Mouse (Mus musculus) kidney, embryonic 14.5 days (tissue): Measurements from ENCODE around the gene Zswim5. TPM values are rescaled to one million over a fixed set of nuclear protein-coding genes. Genes with fewer than 3 reads are reported as not detected.
A peak's percentile ranks its signal among the peaks of the same experiment; 100 is the strongest.

Experiments
- ATAC-seq: fragments of 200-750 bp; cut with Nextera tagmentation; 2 replicates; pipeline ENCODE4 v1.8.0; 2017; ENCODE audit warnings: moderate number of reproducible peaks, mild to moderate bottlenecking, moderate TSS enrichment, moderate library complexity; ENCODE audit not compliant: low FRiP score, low TSS enrichment
- H3K27ac ChIP-seq: fragments of 300-500 bp; sonication (generic); 2 replicates; pipeline ENCODE4 v1.5.1; 2014; ENCODE audit warnings: low read depth, mild to moderate bottlenecking, low read length, moderate library complexity, mixed read lengths
- H3K27me3 ChIP-seq: fragments of 300-500 bp; sonication (generic); 2 replicates; pipeline ENCODE4 v1.6.1; 2014; ENCODE audit warnings: mild to moderate bottlenecking, low read length; ENCODE audit not compliant: control insufficient read depth, insufficient read depth
- H3K36me3 ChIP-seq: fragments of 300-500 bp; sonication (generic); 2 replicates; pipeline ENCODE4 v1.6.1; 2014; ENCODE audit warnings: low read length, mixed read lengths; ENCODE audit not compliant: control insufficient read depth, insufficient read depth
- H3K4me1 ChIP-seq: fragments of 300-500 bp; sonication (generic); 2 replicates; pipeline ENCODE4 v1.6.1; 2014; ENCODE audit warnings: low read length, mixed read lengths; ENCODE audit not compliant: control insufficient read depth, insufficient read depth
- H3K4me2 ChIP-seq: fragments of 300-500 bp; sonication (generic); replicated peaks from 2 replicates; pipeline ENCODE4 v1.6.1; 2014; ENCODE audit warnings: low read depth, mild to moderate bottlenecking, low read length
- H3K4me3 ChIP-seq: fragments of 300-500 bp; sonication (generic); 2 replicates; pipeline ENCODE4 v1.5.1; 2014; ENCODE audit warnings: mild to moderate bottlenecking, low read length
- H3K9ac ChIP-seq: fragments of 300-500 bp; sonication (generic); 2 replicates; pipeline ENCODE4 v1.6.1; 2014; ENCODE audit warnings: low read depth, mild to moderate bottlenecking, low read length, moderate library complexity
- H3K9me3 ChIP-seq: fragments of 300-500 bp; sonication (generic); 2 replicates; pipeline ENCODE4 v1.6.1; 2016; ENCODE audit warnings: low read length; ENCODE audit not compliant: control insufficient read depth
- WGBS: fragments of 180-500 bp; shearing (Covaris S2); extraction: QIAGEN DNeasy Blood & Tissue Kit; methylation state at CpG from one replicate; pipeline ENCODE4 v1.1.7; 2014; 5-methylcytosine and 5-hydroxymethylcytosine counted together
- polyA plus RNA-seq: library from polyadenylated mRNA; unstranded; fragments of >200 nt; fragmentation: Nextera tagmentation; extraction: Ambion mirVana; gene quantifications from 2 replicates; pipeline ENCODE4 v1.2.1, GENCODE M21; 2014

Gene Zswim5
- polyA plus RNA-seq, 1 experiment from 2014 or later, result 2.1 TPM

DNA sequence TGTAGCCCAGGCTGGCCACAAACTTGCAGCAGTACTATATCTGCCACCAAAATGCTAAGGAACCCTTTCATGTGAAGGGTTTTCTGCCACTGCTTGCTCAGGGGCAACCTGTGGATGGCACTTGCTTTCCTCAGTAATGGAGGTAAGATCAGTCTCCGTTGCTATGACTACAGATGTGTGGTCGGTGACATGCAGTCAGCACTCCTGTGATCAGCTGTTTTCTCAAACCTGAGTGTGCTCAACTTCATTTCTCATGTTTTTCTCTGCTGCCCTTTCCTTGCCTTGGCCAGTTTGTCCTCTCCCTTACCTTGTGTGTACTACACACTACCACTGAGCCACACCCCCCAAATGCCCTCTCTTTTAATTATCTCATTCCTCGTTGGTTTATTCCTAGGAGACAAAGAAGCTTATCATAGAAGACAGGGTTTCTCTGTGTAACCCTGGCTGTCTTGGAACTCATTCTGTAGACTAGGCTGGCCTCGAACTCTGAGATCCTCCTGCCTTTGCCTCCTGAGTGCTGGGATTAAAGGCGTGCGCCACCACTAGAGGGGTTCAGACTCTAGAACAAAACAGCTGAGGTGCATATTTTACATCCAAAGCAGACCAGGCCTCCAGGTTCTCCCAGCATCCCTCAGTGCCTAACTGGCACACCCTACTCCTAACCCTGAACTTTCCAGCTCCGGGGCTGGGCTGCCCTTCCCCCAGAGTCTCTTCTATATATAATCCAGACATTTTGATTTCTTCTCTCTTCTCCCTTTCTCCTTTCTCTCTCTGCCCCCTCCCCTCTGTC lies 128.6 kb downstream of the Zswim5 start:
- Histone ChIP-seq H3K4me2 (no peak overlapping the region), H3K9ac (no peak overlapping the region), H3K36me3 (peaks cover 12% of the 10 kb centered on the region; the same call in 1 of the 2 replicates), H3K4me1 (no peaks in the 10 kb centered on the region), H3K27me3 (no peaks in the 10 kb centered on the region), H3K27ac (no peak overlapping the region), H3K4me3 (no peak overlapping the region), H3K9me3 (no peaks in the 10 kb centered on the region)
- ATAC-seq, result no peak
- WGBS, result 71% methylated on average over 7 of the region's 7 CpGs

DNA sequence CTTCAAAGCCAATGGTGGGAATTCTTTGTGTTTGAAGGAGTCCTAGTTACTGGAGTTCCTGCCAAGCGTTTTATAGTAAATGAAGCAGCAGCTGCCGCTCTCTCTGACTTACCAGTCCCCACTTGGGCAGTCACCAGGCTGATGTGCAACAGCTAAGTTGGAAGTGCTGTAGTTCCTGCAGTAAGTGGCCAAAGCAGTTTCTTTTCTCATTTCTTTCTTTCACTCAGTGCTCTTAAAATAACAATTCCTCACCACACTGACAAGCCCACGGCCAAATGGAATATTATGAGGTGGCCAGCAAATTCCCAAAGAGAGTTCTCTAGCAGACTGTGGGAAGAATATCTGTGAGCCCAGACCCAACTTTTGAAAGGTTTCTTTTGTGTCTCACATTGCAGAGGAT lies 129.9 kb downstream of the Zswim5 start:
- H3K27ac ChIP-seq, result no peak overlapping the region
- H3K9me3 ChIP-seq, result no peaks in the 10 kb centered on the region
- no peaks in the 10 kb centered on the region for H3K27me3 ChIP-seq
- H3K4me2 ChIP-seq, result no peak overlapping the region
- no peaks in the 10 kb centered on the region for H3K4me1 ChIP-seq
- no peak for ATAC-seq
- peaks cover 11% of the 10 kb centered on the region; the same call in 1 of the 2 replicates for H3K36me3 ChIP-seq
- 74% methylated on average over 3 of the region's 3 CpGs for WGBS
- H3K9ac ChIP-seq, result no peak overlapping the region
- H3K4me3 ChIP-seq, result no peak overlapping the region

DNA sequence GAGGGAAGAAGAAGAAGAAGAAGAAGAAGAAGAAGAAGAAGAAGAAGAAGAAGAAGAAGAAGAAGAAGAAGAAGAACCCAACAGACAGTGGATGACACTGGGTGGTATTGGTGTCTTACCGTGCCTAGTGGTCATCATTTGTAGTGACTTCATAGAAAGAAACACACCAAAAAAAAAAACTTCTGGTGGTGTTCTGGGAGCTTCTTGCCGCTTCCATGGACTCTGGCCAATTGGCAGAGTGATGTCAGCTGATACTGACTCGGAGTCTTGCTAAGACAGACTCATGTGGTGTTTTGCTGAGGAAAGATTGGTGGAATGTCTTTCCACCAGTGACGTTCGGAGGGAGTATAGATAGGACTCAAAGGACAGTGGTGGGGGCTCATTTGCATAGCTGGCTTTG lies 133.1 kb downstream of the Zswim5 start:
- no peaks in the 10 kb centered on the region for H3K27me3 ChIP-seq
- no peaks in the 10 kb centered on the region for H3K9me3 ChIP-seq
- no peaks in the 10 kb centered on the region for H3K36me3 ChIP-seq
- WGBS, result 93% methylated on average over 5 of the region's 5 CpGs
- H3K9ac ChIP-seq, result no peak overlapping the region
- H3K4me2 ChIP-seq, result no peak overlapping the region
- no peak for ATAC-seq
- H3K4me1 ChIP-seq, result no peaks in the 10 kb centered on the region
- no peak overlapping the region for H3K4me3 ChIP-seq
- no peak overlapping the region for H3K27ac ChIP-seq

DNA sequence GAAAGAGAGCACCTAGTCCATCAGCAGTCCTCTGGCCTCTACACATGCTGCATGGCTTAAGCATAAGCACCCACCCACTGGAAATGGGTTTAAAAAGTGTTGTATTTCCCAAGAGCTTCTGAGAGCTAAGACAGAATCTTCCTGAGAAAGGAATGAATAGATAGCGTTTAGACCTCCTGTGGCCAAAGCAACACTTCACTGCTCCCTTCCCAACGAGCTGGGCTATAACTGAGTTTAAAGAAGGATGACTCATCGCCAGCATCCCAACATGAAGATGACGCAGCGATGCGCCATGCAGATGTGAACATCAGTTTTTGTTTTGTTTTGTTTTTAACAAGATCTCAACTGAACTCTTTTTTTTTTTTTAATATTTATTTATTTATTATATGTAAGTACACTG lies 136.4 kb downstream of the Zswim5 start:
- Histone ChIP-seq H3K4me2 (no peak overlapping the region), H3K36me3 (no peaks in the 10 kb centered on the region), H3K9me3 (no peaks in the 10 kb centered on the region), H3K4me1 (no peaks in the 10 kb centered on the region), H3K9ac (no peak overlapping the region), H3K4me3 (no peak overlapping the region), H3K27ac (no peak overlapping the region), H3K27me3 (no peaks in the 10 kb centered on the region)
- ATAC-seq, result no peak
- WGBS, result 85% methylated on average over 6 of the region's 6 CpGs

DNA sequence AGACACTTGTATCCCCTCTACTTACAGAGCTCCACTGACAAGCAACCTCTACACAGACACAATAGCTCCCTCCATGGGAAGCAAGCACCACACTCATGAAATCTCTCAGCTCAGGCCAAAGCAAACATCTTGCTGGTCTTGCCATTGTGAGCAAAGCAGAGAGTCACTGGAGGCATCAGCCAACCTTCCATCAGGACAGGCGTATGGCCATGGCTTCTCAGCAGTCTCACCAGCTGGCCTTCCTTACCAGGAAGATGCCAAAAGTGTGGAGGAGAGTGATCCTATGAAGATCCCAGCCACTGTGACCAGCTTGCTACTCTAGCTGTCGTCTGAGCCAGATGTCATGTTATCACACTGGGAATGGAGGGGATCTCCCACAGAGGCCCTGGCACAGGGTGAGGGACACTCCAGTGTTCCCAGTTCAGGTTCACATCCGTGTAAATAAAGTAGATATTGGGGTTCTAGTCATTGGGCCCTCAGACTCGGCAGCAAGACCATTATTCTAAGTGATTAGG lies 137.8 kb downstream of the Zswim5 start:
- WGBS, result 64% methylated on average over 4 of the region's 4 CpGs
- H3K4me2 ChIP-seq, result no peak overlapping the region
- no peak for ATAC-seq
- H3K9ac ChIP-seq, result no peak overlapping the region
- no peak overlapping the region for H3K4me3 ChIP-seq
- H3K27ac ChIP-seq, result no peak overlapping the region
- H3K9me3 ChIP-seq, result no peaks in the 10 kb centered on the region
- H3K27me3 ChIP-seq, result no peaks in the 10 kb centered on the region
- H3K4me1 ChIP-seq, result peaks cover 1% of the 10 kb centered on the region; the same call in 1 of the 2 replicates
- no peaks in the 10 kb centered on the region for H3K36me3 ChIP-seq

DNA sequence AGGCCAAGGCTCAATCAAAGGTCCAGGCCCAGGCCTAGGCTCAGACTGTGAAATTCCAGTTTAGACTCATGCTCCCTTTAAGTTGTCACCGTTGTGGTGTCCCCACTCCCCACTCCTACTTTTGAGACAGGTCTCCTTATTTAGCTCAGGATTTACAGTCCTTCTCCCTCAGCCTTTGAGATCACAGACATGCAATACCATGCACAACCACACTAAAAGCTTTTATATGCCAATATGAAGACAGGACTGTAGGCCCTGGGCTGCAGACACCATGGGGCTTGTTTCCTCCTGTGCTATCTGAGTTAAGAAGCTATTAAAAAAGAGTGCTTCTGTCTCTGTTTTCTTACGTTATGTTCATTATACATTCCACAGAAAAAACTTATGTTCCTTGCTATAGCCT lies 140.6 kb downstream of the Zswim5 start:
- no peaks in the 10 kb centered on the region for H3K9me3 ChIP-seq
- H3K4me1 ChIP-seq, result peaks cover 5% of the 10 kb centered on the region; the same call in 1 of the 2 replicates
- 86% methylated on average over 2 of the region's 2 CpGs for WGBS
- H3K36me3 ChIP-seq, result peaks cover 7% of the 10 kb centered on the region
- no peak overlapping the region for H3K4me3 ChIP-seq
- H3K9ac ChIP-seq, result no peak overlapping the region
- ATAC-seq, result no peak
- no peak overlapping the region for H3K27ac ChIP-seq
- no peak overlapping the region for H3K4me2 ChIP-seq
- H3K27me3 ChIP-seq, result no peaks in the 10 kb centered on the region

DNA sequence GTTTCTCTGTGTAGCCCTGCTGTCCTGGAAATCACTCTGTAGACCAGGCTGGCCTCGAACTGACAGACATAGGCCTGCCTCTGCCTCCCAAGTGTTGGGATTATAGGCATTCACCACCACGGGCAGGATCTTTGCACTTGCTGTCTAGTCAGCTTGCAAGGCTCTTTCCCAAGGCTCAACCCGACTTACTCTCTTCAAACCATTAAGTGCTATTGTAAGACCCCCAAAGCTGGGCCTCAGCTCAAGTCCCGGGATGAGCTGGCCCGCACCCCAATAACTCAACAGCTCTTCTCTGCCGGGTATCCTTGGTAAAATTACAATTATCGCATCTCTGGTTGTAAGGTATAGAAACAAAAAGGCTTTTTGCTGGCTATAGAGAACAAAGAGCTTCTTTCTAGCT lies 141.2 kb downstream of the Zswim5 start:
- no peak for ATAC-seq
- no peaks in the 10 kb centered on the region for H3K9me3 ChIP-seq
- H3K27me3 ChIP-seq, result no peaks in the 10 kb centered on the region
- no peak overlapping the region for H3K27ac ChIP-seq
- H3K4me1 ChIP-seq, result peaks cover 5% of the 10 kb centered on the region; the same call in 1 of the 2 replicates
- H3K4me3 ChIP-seq, result no peak overlapping the region
- no peak overlapping the region for H3K9ac ChIP-seq
- H3K36me3 ChIP-seq, result peaks cover 13% of the 10 kb centered on the region
- WGBS, result 87% methylated on average over 7 of the region's 7 CpGs
- H3K4me2 ChIP-seq, result no peak overlapping the region

DNA sequence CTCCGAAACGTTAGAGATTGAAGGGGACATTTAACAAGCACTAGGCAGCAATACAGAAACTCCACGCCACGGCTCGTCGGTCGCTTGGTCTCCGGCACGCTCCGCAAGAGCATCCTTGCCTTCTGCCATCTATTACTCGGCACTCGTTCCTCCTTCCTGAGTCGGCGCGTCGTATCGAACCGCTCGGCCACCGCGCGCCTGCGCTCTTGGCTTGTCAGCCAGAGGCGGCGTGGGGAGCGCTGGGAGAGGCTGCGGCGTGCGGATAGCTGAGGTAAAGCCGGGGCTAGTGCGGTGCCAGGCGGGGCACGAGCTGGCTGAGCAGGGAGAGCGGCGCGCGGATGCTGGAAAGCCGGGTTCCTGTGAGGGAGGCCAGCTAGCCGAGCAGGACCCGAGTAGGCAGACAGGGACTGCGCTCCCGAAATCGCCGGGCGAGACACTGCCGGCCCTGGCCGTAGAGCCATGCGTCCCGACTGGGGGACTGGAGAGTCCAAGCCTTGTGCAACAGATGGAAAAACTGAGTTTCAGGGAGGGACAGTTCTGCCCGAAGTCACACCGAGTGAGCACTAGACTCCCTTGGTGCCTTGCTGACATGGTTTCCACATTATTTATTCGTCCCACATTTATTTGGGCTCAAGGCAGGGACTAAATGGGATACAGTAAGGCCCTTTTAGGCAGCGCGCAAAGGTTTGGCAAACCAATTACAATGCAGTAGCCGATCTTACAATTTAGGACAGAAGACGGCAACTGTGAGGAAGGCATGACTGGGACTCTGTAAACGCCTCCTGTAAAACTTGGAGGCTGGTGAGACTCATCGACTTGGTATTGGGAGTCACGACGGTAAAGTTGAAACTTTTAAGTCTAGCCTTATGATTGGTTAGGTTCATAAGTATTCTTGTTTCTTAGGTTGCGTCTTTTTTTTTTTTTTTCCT lies 142.3 kb downstream of the Zswim5 start, which contains the start of gene Eif2b3:
Eif2b3 (plus strand) TSS at position 197 of the 929 bp plus-strand sequence.
- WGBS, result under 1% methylated on average over 61 of the region's 61 CpGs
- H3K9ac ChIP-seq, result peak within 1 kb of the TSS; percentile 74
- no peak within 1 kb of the TSS for H3K27ac ChIP-seq
- ATAC-seq, result peak; percentile 94
- H3K4me1 ChIP-seq, result peaks cover 5% of the 10 kb centered on the region; the same call in 1 of the 2 replicates
- peak within 1 kb of the TSS; percentile 56 for H3K4me2 ChIP-seq
- no peaks in the 10 kb centered on the region for H3K9me3 ChIP-seq
- peaks cover 18% of the 10 kb centered on the region for H3K36me3 ChIP-seq
- H3K27me3 ChIP-seq, result no peaks in the 10 kb centered on the region
- peak within 1 kb of the TSS; percentile 85 for H3K4me3 ChIP-seq
